In the genomic region with DNA sequence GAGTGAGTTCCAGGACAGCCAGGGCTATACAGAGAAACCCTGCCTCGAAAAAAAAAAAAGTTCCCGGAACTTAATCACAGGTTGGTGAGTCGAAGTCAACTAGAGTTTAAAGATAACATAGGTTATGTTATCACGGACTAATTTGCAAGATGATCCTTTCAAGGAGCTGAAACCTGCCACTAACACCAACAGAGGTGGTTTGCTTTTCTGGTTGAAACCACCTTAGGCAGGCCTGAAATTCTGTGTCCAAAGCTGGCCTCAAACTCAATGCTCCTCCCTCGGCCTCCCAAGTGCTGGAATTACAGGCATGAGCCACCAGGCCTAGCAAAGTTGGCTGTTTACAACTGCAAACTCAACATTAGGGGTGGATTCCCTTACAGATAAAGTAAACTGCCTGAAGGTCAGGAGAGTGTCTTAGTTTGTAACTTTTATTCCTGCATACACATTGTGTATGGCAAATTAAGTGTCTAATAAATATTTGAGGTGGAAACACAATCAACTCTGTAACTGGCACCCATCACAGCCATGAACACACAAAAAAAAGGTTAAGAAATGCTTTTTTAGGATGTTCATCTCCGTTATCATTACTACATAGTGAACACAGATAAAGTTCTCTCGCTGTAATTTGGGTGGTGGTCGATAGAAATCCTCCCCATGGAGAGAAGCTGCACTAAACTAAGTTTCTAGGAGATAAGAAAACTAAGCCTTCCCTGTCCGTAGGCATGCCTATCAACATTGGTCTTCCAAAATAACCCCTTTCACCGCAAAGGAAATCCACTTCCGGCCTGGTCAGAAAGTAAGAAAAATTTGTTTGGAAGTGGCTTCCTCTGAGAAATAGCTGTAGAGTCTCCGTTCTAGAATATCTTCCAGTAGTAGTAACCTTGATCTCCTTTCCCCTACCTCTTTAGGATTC, we compare ENCODE assay signal across 8 mouse cellular contexts. TPM values are rescaled to one million over a fixed set of nuclear protein-coding genes. Genes with fewer than 3 reads are reported as not detected.
A peak's percentile ranks its signal among the peaks of the same experiment; 100 is the strongest.
DNase-seq lines count a peak whose midpoint lies in the region; ATAC-seq lines count a peak whose summit lies in the region.

No protein-coding gene starts in this region.

- H3K9me3 ChIP-seq in forebrain, embryonic 11.5 days (ENCODE audit: control insufficient read depth, low read length): no peaks in the 10 kb centered on the region
- no peaks in the 10 kb centered on the region for H3K9me3 ChIP-seq in intestine, embryonic 16.5 days (ENCODE audit: control insufficient read depth, low read length)

- peak overlapping the region; percentile 82 for H3K4me2 ChIP-seq in forebrain, embryonic 11.5 days (ENCODE audit: low read depth, low read length, severe bottlenecking)
- peak overlapping the region; percentile 58 for H3K4me2 ChIP-seq in intestine, embryonic 16.5 days (ENCODE audit: low read depth, low read length)

- H3K4me3 ChIP-seq in forebrain, embryonic 11.5 days (ENCODE audit: low read depth, low read length): peak overlapping the region; percentile 51
- H3K4me3 ChIP-seq in intestine, embryonic 16.5 days (ENCODE audit: low read length): peak overlapping the region; percentile 73

- peaks cover 4% of the 10 kb centered on the region; the same call in 1 of the 2 replicates for H3K4me1 ChIP-seq in forebrain, embryonic 11.5 days (replicated peaks; ENCODE audit: control insufficient read depth, insufficient read depth, low read length)
- H3K4me1 ChIP-seq in intestine, embryonic 16.5 days (ENCODE audit: control insufficient read depth, insufficient read depth, low read length): peaks cover 19% of the 10 kb centered on the region

- 58% methylated on average over 12 of the region's 12 CpGs for WGBS in forebrain, embryonic 11.5 days
- WGBS in intestine, embryonic 16.5 days: 46% methylated on average over 12 of the region's 12 CpGs

- H3K9ac ChIP-seq in forebrain, embryonic 11.5 days (ENCODE audit: low read length): peak overlapping the region; percentile 6; the same call in 1 of the 2 replicates
- peak overlapping the region; percentile 47 for H3K9ac ChIP-seq in intestine, embryonic 16.5 days (ENCODE audit: low read depth, low read length)

- H3K27ac ChIP-seq in forebrain, embryonic 11.5 days (ENCODE audit: low read depth, low read length): peak overlapping the region; percentile 75
- peak overlapping the region; percentile 75 for H3K27ac ChIP-seq in intestine, embryonic 16.5 days (ENCODE audit: low read length)

- H3K36me3 ChIP-seq in forebrain, embryonic 11.5 days (ENCODE audit: control insufficient read depth, insufficient read depth, low read length): no peaks in the 10 kb centered on the region
- H3K36me3 ChIP-seq in intestine, embryonic 16.5 days (ENCODE audit: control insufficient read depth, insufficient read depth, low read length): 0 out of 2 replicates have a peak, but pooled peaks cover 3% of the 10 kb centered on the region

- H3K27me3 ChIP-seq in forebrain, embryonic 11.5 days (ENCODE audit: control insufficient read depth, insufficient read depth, low read length): no peaks in the 10 kb centered on the region
- no peaks in the 10 kb centered on the region for H3K27me3 ChIP-seq in intestine, embryonic 16.5 days (replicated peaks; ENCODE audit: control insufficient read depth, insufficient read depth, low read length)

- no peak for ATAC-seq in forebrain, embryonic 11.5 days (replicated peaks; ENCODE audit: low FRiP score)
- ATAC-seq in intestine, embryonic 16.5 days: no peak

- peak; percentile 43 for DNase-seq in cerebellum, adult 9-11 months
- no peak for DNase-seq in cerebellum, postnatal 36 days
- peak; percentile 26 for DNase-seq in ES-CJ7 (ENCODE audit: low read depth, low spot score)
- no peak for DNase-seq in forebrain, embryonic 11.5 days (ENCODE audit: low spot score)
- peak; percentile 35 for DNase-seq in naive thymus-derived CD4-positive, alpha-beta T cell, adult 2 months (ENCODE audit: low read depth)
- DNase-seq in urinary bladder, postnatal 10 days (ENCODE audit: low spot score): no peak
- no peak for DNase-seq in adrenal gland, postnatal 36 days

RNA-seq across cellular contexts. Expression of a gene that starts 0.6 kb away (rescaled TPM):
- 140 TPM in 2 replicates for polyA plus RNA-seq in forebrain, embryonic 11.5 days (2014; fragmentation: Nextera tagmentation; extraction: Ambion mirVana)
- 149 and 155 TPM in 2 replicates for polyA plus RNA-seq in intestine, embryonic 16.5 days (2015; fragmentation: Nextera tagmentation; extraction: Ambion mirVana)
- total RNA-seq in adrenal gland, postnatal 36 days (2021): 100 to 1,000 TPM; 118 to 119 TPM

RNA-seq across cellular contexts. Expression of a gene that starts 0.6 kb away (rescaled TPM):
- polyA plus RNA-seq in forebrain, embryonic 11.5 days (2014; fragmentation: Nextera tagmentation; extraction: Ambion mirVana): 149 and 161 TPM in 2 replicates
- polyA plus RNA-seq in intestine, embryonic 16.5 days (2015; fragmentation: Nextera tagmentation; extraction: Ambion mirVana): 203 and 219 TPM in 2 replicates
- 10 to 100 TPM; 69.2 to 89.1 TPM for total RNA-seq in adrenal gland, postnatal 36 days (2021)

RNA-seq across cellular contexts. Expression of a gene that starts 32.2 kb away (rescaled TPM):
- polyA plus RNA-seq in forebrain, embryonic 11.5 days (2014; fragmentation: Nextera tagmentation; extraction: Ambion mirVana): 8.7 and 9.0 TPM in 2 replicates
- polyA plus RNA-seq in intestine, embryonic 16.5 days (2015; fragmentation: Nextera tagmentation; extraction: Ambion mirVana): 6.8 and 8.0 TPM in 2 replicates
- 1 to 10 TPM; 7.5 to 9.3 TPM for total RNA-seq in adrenal gland, postnatal 36 days (2021)

RNA-seq across cellular contexts. Expression of a gene that starts 56.3 kb away (rescaled TPM):
- polyA plus RNA-seq in forebrain, embryonic 11.5 days (2014; fragmentation: Nextera tagmentation; extraction: Ambion mirVana): 1.6 and 2.7 TPM in 2 replicates
- 1.2 and 1.9 TPM in 2 replicates for polyA plus RNA-seq in intestine, embryonic 16.5 days (2015; fragmentation: Nextera tagmentation; extraction: Ambion mirVana)
- under 1 TPM; 0.26 to 0.30 TPM for total RNA-seq in adrenal gland, postnatal 36 days (2021)

Comparison
In these comparisons a context has a peak if more than half of its experiments do, and no peak if none do; other contexts are left out.
1. DNase-seq: peak in cerebellum, adult 9-11 months (single experiment), ES-CJ7 (single experiment) and naive thymus-derived CD4-positive, alpha-beta T cell, adult 2 months (single experiment); none in cerebellum, postnatal 36 days (0 of 2), forebrain, embryonic 11.5 days (single experiment), urinary bladder, postnatal 10 days (single experiment) and adrenal gland, postnatal 36 days (0 of 2).